Mouse (Mus musculus): ENCODE measurements at regions not wholly inside any gene's neighbourhood (a gene's known extent, or its start where the extent isn't known, plus 50 kb on each side); places are given as distances from the start of the nearest gene placed in this dataset.

DNA sequence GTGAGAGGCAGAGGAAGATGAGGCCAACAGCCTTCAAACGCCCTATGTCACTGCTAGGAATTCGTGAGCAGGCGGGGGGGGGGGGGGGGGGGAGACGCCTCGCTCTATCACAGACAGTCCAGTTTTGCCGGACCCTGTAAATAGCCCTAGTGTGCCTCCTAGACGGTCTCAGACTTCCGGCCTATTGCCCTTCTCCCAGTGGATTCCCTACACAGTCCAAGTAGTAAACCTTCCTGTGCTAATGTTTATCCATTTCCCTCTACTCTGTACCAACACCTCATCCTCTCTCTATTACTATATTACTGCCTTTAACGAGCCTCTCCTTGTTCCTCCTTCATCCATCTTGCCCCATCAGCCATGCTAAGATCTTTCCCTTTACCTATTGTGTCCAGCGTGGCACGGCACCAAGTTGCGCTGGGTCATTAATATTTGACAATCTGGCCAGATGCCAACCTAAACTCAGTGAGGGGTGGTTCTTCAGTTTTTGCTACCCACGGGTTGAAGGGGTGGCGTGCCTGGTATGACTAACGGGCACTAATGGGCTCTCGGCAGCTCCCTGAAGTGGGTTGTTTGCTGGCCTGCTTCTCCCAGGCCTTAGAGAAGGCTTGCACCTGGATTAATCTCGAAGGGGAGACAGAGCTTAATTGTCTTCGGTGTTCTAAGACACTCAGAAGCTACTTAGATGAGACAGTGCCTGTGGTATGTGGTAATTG, 220.0 kb upstream of the Tmem45b start:
- TF ChIP-seq CTCF (IDR thresholded peaks at IDR 0.05; ENCODE audit: extremely low read depth, insufficient read depth, insufficient read length, insufficient replicate concordance) (no peak), POLR2A (IDR thresholded peaks at IDR 0.05; ENCODE audit: low read depth, low read length) (no peak)

Measured in spleen, adult 2 months (tissue).